Mouse (Mus musculus) brown adipose tissue, adult 24 weeks (tissue): ENCODE data around the gene Arhgef25. TPM values are rescaled to one million over a fixed set of nuclear protein-coding genes. Genes with fewer than 3 reads are reported as not detected.

ENCODE experiments used
- H3K27ac ChIP-seq: fragments of 200-500 bp; replicated peaks from 2 replicates; pipeline ENCODE4 v1.5.1; 2012; ENCODE audit warnings: low read depth, mild to moderate bottlenecking, low read length
- H3K4me1 ChIP-seq: fragments of 200-500 bp; 2 replicates; pipeline ENCODE4 v1.6.1; 2012; ENCODE audit warnings: low read length, mixed read lengths; ENCODE audit not compliant: control insufficient read depth, insufficient read depth, insufficient read length
- H3K4me3 ChIP-seq: fragments of 200-500 bp; 2 replicates; pipeline ENCODE4 v1.5.1; 2012; ENCODE audit warnings: low read depth, mild to moderate bottlenecking, low read length, moderate library complexity; ENCODE audit not compliant: insufficient read depth
- polyA plus RNA-seq: library from polyadenylated mRNA; stranded (reverse); fragments of >200 nt; gene quantifications from 2 replicates; pipeline ENCODE4 v1.2.4, GENCODE M21; 2012; ENCODE audit not compliant: missing spikeins, insufficient read depth, insufficient read length

Arhgef25 gene
- 2.0 and 4.0 TPM in 2 replicates for polyA plus RNA-seq

- peak within 1 kb of the TSS; percentile 56 for H3K4me3 ChIP-seq
- peak within 1 kb of the TSS; percentile 53 for H3K27ac ChIP-seq
- no peaks in the 10 kb centered on the region for H3K4me1 ChIP-seq
These were observed at the start of gene Arhgef25 for GRCm38 (mm10) chr10:127189651-127190381. Arhgef25 (minus strand) TSS chr10:127190083.

GRCm38 (mm10) chr10:127238241-127238824 is 48.5 kb upstream of the Arhgef25 start:
- H3K4me3 ChIP-seq: no peak overlapping the region
- no peak overlapping the region for H3K27ac ChIP-seq
- H3K4me1 ChIP-seq: no peaks in the 10 kb centered on the region

DNA sequence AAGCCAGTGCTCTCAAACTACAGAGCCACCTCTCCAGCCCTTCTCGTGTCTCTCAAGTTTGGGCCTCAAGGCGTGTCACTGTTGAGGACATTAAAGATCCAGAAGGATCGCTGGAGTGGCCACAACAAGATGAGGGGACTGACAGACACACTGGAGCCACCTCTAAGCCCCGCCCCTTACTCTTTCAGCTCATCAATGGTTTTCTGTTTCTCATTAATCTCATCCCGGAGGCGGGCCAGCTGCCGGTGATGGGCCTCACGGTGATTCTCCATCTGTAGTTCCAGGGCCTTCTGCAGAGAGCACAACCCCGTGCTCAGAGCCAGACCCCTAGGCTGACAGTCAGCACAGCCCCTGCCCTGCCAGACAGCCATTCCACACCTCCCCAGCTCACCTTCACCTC is 46.7 kb upstream of the Arhgef25 start:
- Histone ChIP-seq H3K27ac (no peak overlapping the region), H3K4me1 (no peaks in the 10 kb centered on the region), H3K4me3 (no peak overlapping the region)

DNA sequence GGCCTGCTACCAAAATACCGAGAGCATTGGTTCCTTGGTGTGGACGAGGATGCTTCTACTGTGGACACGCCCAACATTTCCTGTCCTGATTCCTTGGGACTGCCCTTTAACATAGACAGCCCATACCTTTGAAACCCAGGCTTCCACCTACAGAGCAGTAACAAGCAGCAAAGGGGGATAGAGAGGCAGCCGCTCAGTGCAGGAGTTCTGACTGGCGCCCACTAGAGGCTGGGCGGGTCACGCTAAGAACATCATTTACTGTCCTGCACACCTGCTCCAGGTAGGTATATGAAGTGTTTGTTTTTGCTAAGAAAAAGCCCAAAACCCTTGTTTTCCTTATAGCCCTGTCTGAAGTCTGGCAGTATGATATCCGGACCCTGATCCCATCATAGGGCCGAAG is 43.3 kb upstream of the Arhgef25 start:
- H3K27ac ChIP-seq: no peak overlapping the region
- H3K4me3 ChIP-seq: no peak overlapping the region
- no peaks in the 10 kb centered on the region for H3K4me1 ChIP-seq

DNA sequence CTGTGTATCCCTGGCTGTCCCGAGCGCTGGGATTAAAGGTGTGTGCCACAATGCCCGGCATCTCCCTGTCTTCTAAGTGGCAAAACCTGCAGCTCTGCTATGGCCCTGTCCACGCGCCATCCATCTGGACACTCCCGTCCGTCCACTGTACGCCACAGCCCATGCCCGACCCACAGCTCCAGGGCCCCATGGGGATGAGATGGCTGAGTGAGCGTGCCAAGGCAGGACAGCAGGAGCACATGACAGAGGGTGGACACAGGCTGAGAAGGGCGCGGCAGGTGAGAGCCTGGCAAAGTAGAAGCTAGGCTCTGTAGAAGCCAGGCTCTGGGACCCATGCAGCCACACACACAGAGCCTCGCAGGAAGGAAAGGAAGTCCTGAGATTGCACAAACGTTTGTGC is 41.9 kb upstream of the Arhgef25 start:
- no peak overlapping the region for H3K27ac ChIP-seq
- H3K4me1 ChIP-seq: no peaks in the 10 kb centered on the region
- no peak overlapping the region for H3K4me3 ChIP-seq

GRCm38 (mm10) chr10:127230693-127231092 is 40.8 kb upstream of the Arhgef25 start:
- no peak overlapping the region for H3K4me3 ChIP-seq
- no peak overlapping the region for H3K27ac ChIP-seq
- no peaks in the 10 kb centered on the region for H3K4me1 ChIP-seq

DNA sequence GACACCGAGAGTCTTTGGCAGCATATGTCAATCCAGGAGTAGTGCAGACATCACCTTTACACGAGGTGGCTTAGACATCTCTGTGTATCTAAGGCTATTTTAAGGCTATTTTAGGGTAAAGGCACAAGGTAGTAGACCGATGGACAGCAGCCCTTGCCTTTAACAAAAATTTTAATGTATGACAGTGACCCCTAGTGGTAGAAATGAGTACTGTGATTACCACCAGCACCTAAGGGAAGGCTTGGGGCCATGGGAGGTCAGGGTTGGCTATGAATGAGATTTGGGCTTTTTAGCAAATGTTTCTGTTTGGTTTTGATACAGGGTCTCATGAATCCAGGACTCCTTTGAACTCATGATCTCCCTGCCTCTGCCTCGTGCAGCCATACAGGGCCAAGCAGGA is 39.0 kb upstream of the Arhgef25 start:
- H3K4me1 ChIP-seq: no peaks in the 10 kb centered on the region
- H3K27ac ChIP-seq: no peak overlapping the region
- no peak overlapping the region for H3K4me3 ChIP-seq

GRCm38 (mm10) chr10:127227163-127227562 is 37.3 kb upstream of the Arhgef25 start:
- Histone ChIP-seq H3K27ac (no peak overlapping the region), H3K4me1 (no peaks in the 10 kb centered on the region), H3K4me3 (no peak overlapping the region)

- Histone ChIP-seq H3K4me3 (no peak overlapping the region), H3K4me1 (no peaks in the 10 kb centered on the region), H3K27ac (no peak overlapping the region)
These were observed 36.5 kb upstream of the Arhgef25 start for GRCm38 (mm10) chr10:127226318-127226895.

GRCm38 (mm10) chr10:127225732-127226131 is 35.8 kb upstream of the Arhgef25 start:
- H3K27ac ChIP-seq: no peak overlapping the region
- H3K4me1 ChIP-seq: no peaks in the 10 kb centered on the region
- H3K4me3 ChIP-seq: no peak overlapping the region

GRCm38 (mm10) chr10:127225213-127225612 is 35.3 kb upstream of the Arhgef25 start:
- Histone ChIP-seq H3K4me1 (no peaks in the 10 kb centered on the region), H3K4me3 (no peak overlapping the region), H3K27ac (no peak overlapping the region)

- Histone ChIP-seq H3K4me1 (no peaks in the 10 kb centered on the region), H3K4me3 (no peak overlapping the region), H3K27ac (no peak overlapping the region)
These were observed 28.5 kb upstream of the Arhgef25 start for GRCm38 (mm10) chr10:127218339-127218738.

DNA sequence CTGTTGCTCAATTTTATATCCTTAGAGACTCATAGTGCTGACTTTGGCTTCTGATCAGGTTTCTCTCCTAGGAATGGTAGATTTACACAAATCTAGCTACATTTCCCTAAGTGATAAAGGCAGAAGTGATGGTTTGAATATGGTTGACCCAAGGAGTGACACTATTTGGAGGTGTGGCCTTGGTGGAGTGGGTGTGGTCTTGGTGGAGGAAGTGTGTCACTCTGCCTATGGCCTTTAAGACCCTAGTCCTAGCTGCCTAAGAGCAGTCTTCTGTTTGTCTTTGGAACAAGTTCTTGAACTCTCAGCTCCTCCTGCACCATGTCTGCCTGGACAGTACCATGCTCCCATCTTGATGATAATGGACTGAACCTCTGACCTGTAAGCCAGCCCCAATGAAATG is 27.3 kb upstream of the Arhgef25 start:
- no peaks in the 10 kb centered on the region for H3K4me1 ChIP-seq
- no peak overlapping the region for H3K27ac ChIP-seq
- no peak overlapping the region for H3K4me3 ChIP-seq

DNA sequence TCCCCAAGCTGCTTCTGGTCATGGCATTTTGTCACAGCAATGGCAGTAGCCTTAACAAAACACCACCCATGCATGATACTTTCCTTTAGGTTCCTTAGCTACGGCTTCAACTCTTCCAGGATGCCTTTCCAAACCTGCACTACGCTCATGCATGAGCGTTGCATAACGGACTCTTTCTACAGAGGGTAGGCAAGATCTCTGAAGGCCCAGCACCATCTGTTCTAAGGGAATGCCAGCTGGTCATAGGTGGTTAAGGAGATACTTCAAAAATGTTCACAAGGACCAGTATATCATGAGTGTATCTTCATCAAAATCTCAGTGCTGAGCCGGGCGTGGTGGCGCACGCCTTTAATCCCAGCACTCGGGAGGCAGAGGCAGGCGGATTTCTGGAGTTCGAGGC is 26.6 kb upstream of the Arhgef25 start:
- no peak overlapping the region for H3K4me3 ChIP-seq

GRCm38 (mm10) chr10:127214422-127214803 is 24.5 kb upstream of the Arhgef25 start:
- H3K4me1 ChIP-seq: no peaks in the 10 kb centered on the region
- no peak overlapping the region for H3K4me3 ChIP-seq
- H3K27ac ChIP-seq: no peak overlapping the region

More for the DNA sequence above, 26.6 kb upstream of the Arhgef25 start:
- Histone ChIP-seq H3K27ac (no peak overlapping the region), H3K4me1 (no peaks in the 10 kb centered on the region)
